ENCODE assay signal across 8 mouse cellular contexts in the genomic region with DNA sequence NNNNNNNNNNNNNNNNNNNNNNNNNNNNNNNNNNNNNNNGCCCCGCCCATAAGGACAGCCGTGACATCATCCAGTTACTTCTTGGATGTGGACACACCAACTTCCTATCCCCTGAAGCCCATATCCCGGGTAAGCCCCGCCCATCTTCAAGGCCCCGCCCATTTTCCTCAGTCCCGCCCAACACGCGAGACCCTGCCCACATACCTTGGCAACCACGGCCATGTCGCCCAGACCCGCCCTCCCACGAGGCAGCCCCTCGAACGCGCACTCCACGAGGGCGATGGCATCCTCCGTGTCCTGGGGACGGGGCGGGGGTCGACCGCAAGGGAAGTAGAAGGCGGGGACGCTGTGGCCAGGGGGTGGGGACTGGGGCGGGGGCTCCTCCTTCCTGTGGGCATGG. TPM values are rescaled to one million over a fixed set of nuclear protein-coding genes. Genes with fewer than 3 reads are reported as not detected.
DNase-seq lines count a peak whose midpoint lies in the region; ATAC-seq and TF ChIP-seq lines count a peak whose summit lies in the region.

No protein-coding gene starts in this region.

- H3K4me2 ChIP-seq in forebrain, embryonic 13.5 days, result peak overlapping the region; percentile 65
- peak overlapping the region; percentile 58 for H3K4me2 ChIP-seq in intestine, embryonic 14.5 days (ENCODE audit: low read length)
- peak overlapping the region; percentile 69 for H3K4me2 ChIP-seq in limb, embryonic 14.5 days (replicated peaks; ENCODE audit: low read depth, low read length, severe bottlenecking)
- peak overlapping the region; percentile 68 for H3K4me2 ChIP-seq in neural tube, embryonic 12.5 days (replicated peaks)

- no peak for ATAC-seq in forebrain, embryonic 13.5 days
- no peak; the same call in none of the 2 replicates for ATAC-seq in intestine, embryonic 14.5 days (replicated peaks; ENCODE audit: low FRiP score, low TSS enrichment, low read depth)
- no peak for ATAC-seq in limb, embryonic 14.5 days (ENCODE audit: low FRiP score, low read depth)
- ATAC-seq in neural tube, embryonic 12.5 days (ENCODE audit: low FRiP score, low read depth), result no peak

- H3K4me3 ChIP-seq in liver, adult 2 months (ENCODE audit: insufficient read depth, low read depth, low read length), result peak overlapping the region; percentile 64
- H3K4me3 ChIP-seq in bone marrow, adult 2 months (replicated peaks; ENCODE audit: control insufficient read depth, low read depth, low read length), result peak overlapping the region; percentile 88
- peak overlapping the region; percentile 67 for H3K4me3 ChIP-seq in forebrain, embryonic 13.5 days
- H3K4me3 ChIP-seq in intestine, embryonic 14.5 days (ENCODE audit: low read depth, low read length), result peak overlapping the region; percentile 55
- peak overlapping the region; percentile 62 for H3K4me3 ChIP-seq in limb, embryonic 14.5 days (replicated peaks; ENCODE audit: low read length)
- H3K4me3 ChIP-seq in neural tube, embryonic 12.5 days, result peak overlapping the region; percentile 68

- peak overlapping the region; percentile 59 for H3K9ac ChIP-seq in liver, adult 2 months (ENCODE audit: low read depth, low read length)
- H3K9ac ChIP-seq in forebrain, embryonic 13.5 days, result 0 out of 2 replicates have a peak overlapping the region, but pooled peaks have one; percentile 80
- peak overlapping the region; percentile 37; the same call in 1 of the 2 replicates for H3K9ac ChIP-seq in intestine, embryonic 14.5 days (ENCODE audit: low read length)
- 0 out of 2 replicates have a peak overlapping the region, but pooled peaks have one; percentile 28 for H3K9ac ChIP-seq in limb, embryonic 14.5 days (ENCODE audit: low read depth, low read length, severe bottlenecking)
- H3K9ac ChIP-seq in neural tube, embryonic 12.5 days, result 0 out of 2 replicates have a peak overlapping the region, but pooled peaks have one; percentile 73

- H3K27ac ChIP-seq in liver, adult 2 months (replicated peaks; ENCODE audit: insufficient read depth, low read depth, low read length), result no peak overlapping the region; the same call in 1 of the 2 replicates
- peak overlapping the region; percentile 76; the same call in 1 of the 2 replicates for H3K27ac ChIP-seq in bone marrow, adult 2 months (ENCODE audit: control insufficient read depth, insufficient read depth, low read depth, low read length, poor library complexity)
- H3K27ac ChIP-seq in forebrain, embryonic 13.5 days, result 0 out of 2 replicates have a peak overlapping the region, but pooled peaks have one; percentile 96
- peak overlapping the region; percentile 98 for H3K27ac ChIP-seq in intestine, embryonic 14.5 days (ENCODE audit: low read depth)
- H3K27ac ChIP-seq in limb, embryonic 14.5 days (replicated peaks; ENCODE audit: low read depth, low read length), result peak overlapping the region; percentile 97
- peak overlapping the region; percentile 90; the same call in 1 of the 2 replicates for H3K27ac ChIP-seq in neural tube, embryonic 12.5 days

- peak; percentile 16 for DNase-seq in liver, adult 2 months (ENCODE audit: extremely low read depth, low read depth, low spot score)
- no peak for DNase-seq in liver
- DNase-seq in intestine, embryonic 14.5 days (ENCODE audit: low spot score), result peak; percentile 90
- no peak for DNase-seq in limb, embryonic 14.5 days (ENCODE audit: low spot score)
- peak; percentile 81 for DNase-seq in urinary bladder, postnatal 14 days (ENCODE audit: low spot score)

- TF ChIP-seq POLR2A in liver, adult 2 months (IDR thresholded peaks at IDR 0.05; ENCODE audit: extremely low read depth, insufficient read depth, low read length), result no peak
- TF ChIP-seq POLR2A in bone marrow, adult 2 months (IDR thresholded peaks at IDR 0.05; ENCODE audit: borderline replicate concordance, control insufficient read depth, low read depth, low read length), result no peak
- TF ChIP-seq POLR2A in limb, embryonic 14.5 days (IDR thresholded peaks at IDR 0.05; ENCODE audit: borderline replicate concordance, extremely low read depth, insufficient read depth, insufficient read length), result no peak

- TF ChIP-seq CTCF in liver, adult 2 months (IDR thresholded peaks at IDR 0.05; ENCODE audit: low read depth, low read length), result no peak
- no peak for TF ChIP-seq CTCF in bone marrow, adult 2 months (IDR thresholded peaks at IDR 0.05; ENCODE audit: control insufficient read depth, insufficient read depth, low read length)

- no peaks in the 10 kb centered on the region for H3K9me3 ChIP-seq in forebrain, embryonic 13.5 days (replicated peaks)
- 0 out of 2 replicates have a peak, but pooled peaks cover 2% of the 10 kb centered on the region for H3K9me3 ChIP-seq in intestine, embryonic 14.5 days (ENCODE audit: control insufficient read depth, low read length)
- H3K9me3 ChIP-seq in limb, embryonic 14.5 days (ENCODE audit: control insufficient read depth, low read length), result no peaks in the 10 kb centered on the region
- no peaks in the 10 kb centered on the region for H3K9me3 ChIP-seq in neural tube, embryonic 12.5 days

- no peaks in the 10 kb centered on the region for H3K79me2 ChIP-seq in liver, adult 2 months (ENCODE audit: control insufficient read depth, insufficient read depth, low read length)

- no peaks in the 10 kb centered on the region for H3K36me3 ChIP-seq in liver, adult 2 months (ENCODE audit: control insufficient read depth, insufficient read depth, low read length)
- H3K36me3 ChIP-seq in forebrain, embryonic 13.5 days (ENCODE audit: poor library complexity, severe bottlenecking), result no peaks in the 10 kb centered on the region
- H3K36me3 ChIP-seq in intestine, embryonic 14.5 days (ENCODE audit: control insufficient read depth, insufficient read depth, low read length), result no peaks in the 10 kb centered on the region
- no peaks in the 10 kb centered on the region for H3K36me3 ChIP-seq in limb, embryonic 14.5 days (ENCODE audit: control insufficient read depth, insufficient read depth, low read length)
- no peaks in the 10 kb centered on the region for H3K36me3 ChIP-seq in neural tube, embryonic 12.5 days

- H3K27me3 ChIP-seq in liver, adult 2 months (ENCODE audit: control insufficient read depth, insufficient read depth, low read length), result no peaks in the 10 kb centered on the region
- no peaks in the 10 kb centered on the region for H3K27me3 ChIP-seq in forebrain, embryonic 13.5 days
- no peaks in the 10 kb centered on the region for H3K27me3 ChIP-seq in intestine, embryonic 14.5 days (replicated peaks; ENCODE audit: control insufficient read depth, insufficient read depth, low read length)
- no peaks in the 10 kb centered on the region for H3K27me3 ChIP-seq in limb, embryonic 14.5 days (ENCODE audit: control insufficient read depth, insufficient read depth, low read length)
- no peaks in the 10 kb centered on the region for H3K27me3 ChIP-seq in neural tube, embryonic 12.5 days (replicated peaks)

- WGBS in liver, adult 2 months, result 1% methylated on average over 23 of the region's 25 CpGs
- WGBS in bone marrow, adult 2 months, result 1% methylated on average over 23 of the region's 25 CpGs
- WGBS in forebrain, embryonic 13.5 days, result 3% methylated on average over 16 of the region's 25 CpGs
- WGBS in intestine, embryonic 14.5 days, result 4% methylated on average over 23 of the region's 25 CpGs
- 3% methylated on average over 22 of the region's 25 CpGs for WGBS in limb, embryonic 14.5 days
- WGBS in neural tube, embryonic 12.5 days, result 7% methylated on average over 24 of the region's 25 CpGs

- H3K4me1 ChIP-seq in liver, adult 2 months (ENCODE audit: control insufficient read depth, insufficient read depth, low read length), result no peaks in the 10 kb centered on the region
- no peaks in the 10 kb centered on the region for H3K4me1 ChIP-seq in bone marrow, adult 2 months (ENCODE audit: control insufficient read depth, insufficient read depth, low read length)
- H3K4me1 ChIP-seq in forebrain, embryonic 13.5 days, result no peaks in the 10 kb centered on the region
- no peaks in the 10 kb centered on the region for H3K4me1 ChIP-seq in intestine, embryonic 14.5 days (replicated peaks; ENCODE audit: control insufficient read depth, insufficient read depth, low read length)
- H3K4me1 ChIP-seq in limb, embryonic 14.5 days (ENCODE audit: control insufficient read depth, insufficient read depth, low read length), result no peaks in the 10 kb centered on the region
- peaks cover 5% of the 10 kb centered on the region; the same call in 1 of the 2 replicates for H3K4me1 ChIP-seq in neural tube, embryonic 12.5 days

RNA-seq across cellular contexts. Expression of a gene that starts 54.3 kb away (rescaled TPM):
- total RNA-seq in liver, adult 2 months (2014; rRNA removed), result 13.7 and 19.2 TPM in 2 replicates
- 80.2 and 89.4 TPM in 2 replicates for polyA plus RNA-seq in liver, adult 2 months (2012; rRNA removed)
- 58.3 and 67.8 TPM in 2 replicates for polyA plus RNA-seq in bone marrow, adult 2 months (2011; ENCODE audit: insufficient read depth, insufficient read length, low replicate concordance, missing spikeins)
- polyA plus RNA-seq in forebrain, embryonic 13.5 days (2015; fragmentation: Nextera tagmentation; extraction: Ambion mirVana), result 132 and 136 TPM in 2 replicates
- polyA plus RNA-seq in intestine, embryonic 14.5 days (2014; fragmentation: Nextera tagmentation; extraction: Ambion mirVana), result 138 and 148 TPM in 2 replicates
- 301 and 417 TPM in 2 replicates for polyA plus RNA-seq in limb, embryonic 14.5 days (2012; rRNA removed)
- polyA plus RNA-seq in limb, embryonic 14.5 days (2014; fragmentation: Nextera tagmentation; extraction: Ambion mirVana), result 119 and 129 TPM in 2 replicates
- polyA plus RNA-seq in neural tube, embryonic 12.5 days (2016; fragmentation: Nextera tagmentation; extraction: Ambion mirVana), result 194 and 199 TPM in 2 replicates

Comparison
In these comparisons a context has a peak if more than half of its experiments do, and no peak if none do; other contexts are left out.
1. DNase-seq: peak in liver, adult 2 months (single experiment), intestine, embryonic 14.5 days (single experiment) and urinary bladder, postnatal 14 days (single experiment); none in liver (single experiment) and limb, embryonic 14.5 days (single experiment).
2. H3K9ac ChIP-seq: peak in every context shown above with its lines; median percentile 80 in forebrain, embryonic 13.5 days; 73 in neural tube, embryonic 12.5 days; 59 in liver, adult 2 months; 37 in intestine, embryonic 14.5 days; 28 in limb, embryonic 14.5 days.
3. Peak in every context shown above with its lines, with median percentiles within 50 percentile points of each other: H3K4me3 ChIP-seq and H3K4me2 ChIP-seq.